Mouse (Mus musculus) MEL (cell line): ENCODE measurements at regions not wholly inside any gene's neighbourhood (a gene's known extent, or its start where the extent isn't known, plus 50 kb on each side); places are given as distances from the start of the nearest gene placed in this dataset.

Source experiments
- DNase-seq: peaks from one replicate; pipeline ENCODE4 v3.0.0; 2011; ENCODE audit warnings: low read depth, low spot score
- H3K27ac ChIP-seq: 2 replicates; pipeline ENCODE4 v1.5.1; 2012; ENCODE audit warnings: low read depth, mild to moderate bottlenecking, control low read depth, low read length, moderate library complexity; ENCODE audit not compliant: control insufficient read depth
- H3K27me3 ChIP-seq, 2 experiments: fragments of 150-350 bp in 1 of 2; sonication (generic) in 1 of 2; 2 replicates each; pipeline ENCODE4 v1.6.1; 2012; ENCODE audit warnings: low read length in 2 of 2, mild to moderate bottlenecking in 2 of 2, improper control_type of control experiment in 1 of 2, moderate library complexity in 1 of 2; ENCODE audit not compliant: insufficient read depth in 2 of 2, control insufficient read depth in 1 of 2
- H3K36me3 ChIP-seq, 2 experiments: 2 replicates each; pipeline ENCODE4 v1.6.1; 2012 to 2014; ENCODE audit warnings: low read length in 2 of 2, improper control_type of control experiment in 1 of 2, inconsistent platforms in 1 of 2, mild to moderate bottlenecking in 1 of 2; ENCODE audit not compliant: insufficient read depth in 2 of 2, control insufficient read depth in 1 of 2
- H3K4me1 ChIP-seq, 2 experiments: fragments of 150-350 bp in 1 of 2; sonication (generic) in 1 of 2; 2 replicates each; pipeline ENCODE4 v1.6.1; 2012; ENCODE audit warnings: low read length in 2 of 2, improper control_type of control experiment in 1 of 2, mild to moderate bottlenecking in 1 of 2; ENCODE audit not compliant: insufficient read depth in 2 of 2, control insufficient read depth in 1 of 2
- H3K4me3 ChIP-seq, 2 experiments: fragments of 150-350 bp in 1 of 2; sonication (generic) in 1 of 2; 2 replicates each; pipeline ENCODE4 v1.5.1; 2012; ENCODE audit warnings: low read depth in 2 of 2, low read length in 2 of 2, mild to moderate bottlenecking in 2 of 2, moderate library complexity in 2 of 2, control low read depth in 1 of 2, improper control_type of control experiment in 1 of 2; ENCODE audit not compliant: control insufficient read depth in 1 of 2, insufficient read depth in 1 of 2
- H3K79me2 ChIP-seq: 2 replicates; pipeline ENCODE4 v1.6.1; 2012; ENCODE audit warnings: mild to moderate bottlenecking, low read length, moderate library complexity; ENCODE audit not compliant: control insufficient read depth, poor library complexity, insufficient read depth
- H3K9ac ChIP-seq: 2 replicates; pipeline ENCODE4 v1.6.1; 2012; ENCODE audit warnings: low read depth, mild to moderate bottlenecking, control low read depth, low read length, moderate library complexity; ENCODE audit not compliant: control insufficient read depth, poor library complexity, severe bottlenecking
- H3K9me3 ChIP-seq: fragments of 150-350 bp; sonication (generic); replicated peaks from 2 replicates; pipeline ENCODE4 v1.6.1; 2012; ENCODE audit warnings: mild to moderate bottlenecking, low read length, improper control_type of control experiment, moderate library complexity; ENCODE audit not compliant: insufficient read depth
- BHLHE40 ChIP-seq: IDR thresholded peaks from 2 replicates; pipeline ENCODE4 v1.6.1; 2012; ENCODE audit warnings: low read depth, mild to moderate bottlenecking, inconsistent platforms, low read length, improper control_type of control experiment, borderline replicate concordance
- CHD1 ChIP-seq: IDR thresholded peaks from 2 replicates; pipeline ENCODE4 v1.6.1; 2012; ENCODE audit warnings: low read depth, mild to moderate bottlenecking, inconsistent platforms, low read length, improper control_type of control experiment
- CHD2 ChIP-seq: IDR thresholded peaks from 2 replicates; pipeline ENCODE4 v1.6.1; 2011; ENCODE audit warnings: low read length, improper control_type of control experiment
- E2F4 ChIP-seq: IDR thresholded peaks from 2 replicates; pipeline ENCODE4 v1.6.1; 2011; ENCODE audit warnings: low read depth, low read length, improper control_type of control experiment, borderline replicate concordance
- GABPA ChIP-seq: IDR thresholded peaks from 2 replicates; pipeline ENCODE4 v1.6.1; 2012; ENCODE audit warnings: low read depth, mild to moderate bottlenecking, inconsistent platforms, low read length, improper control_type of control experiment, moderate library complexity
- GATA1 ChIP-seq: IDR thresholded peaks from 2 replicates; pipeline ENCODE4 v1.6.1; 2011; ENCODE audit warnings: low read depth, low read length, improper control_type of control experiment
- JUND ChIP-seq: IDR thresholded peaks from 2 replicates; pipeline ENCODE4 v1.6.1; 2011; ENCODE audit warnings: low read depth, mild to moderate bottlenecking, improper control_type of control experiment, low read length
- MAFK ChIP-seq: IDR thresholded peaks from 2 replicates; pipeline ENCODE4 v1.6.1; 2011; ENCODE audit warnings: low read depth, mild to moderate bottlenecking, low read length, improper control_type of control experiment, borderline replicate concordance
- MAX ChIP-seq: IDR thresholded peaks from 2 replicates; pipeline ENCODE4 v1.6.1; 2011; ENCODE audit warnings: low read length, improper control_type of control experiment
- MXI1 ChIP-seq: IDR thresholded peaks from 2 replicates; pipeline ENCODE4 v1.6.1; 2011; ENCODE audit warnings: mild to moderate bottlenecking, low read depth, low read length, improper control_type of control experiment
- MYB ChIP-seq: IDR thresholded peaks from 2 replicates; pipeline ENCODE4 v1.6.1; 2011; ENCODE audit warnings: mild to moderate bottlenecking, low read depth, low read length, improper control_type of control experiment
- POLR2A ChIP-seq, 2 experiments: IDR thresholded peaks; 2 replicates each; pipeline ENCODE4 v1.6.1; 2011 to 2012; ENCODE audit warnings: low read length in 2 of 2, mild to moderate bottlenecking in 2 of 2, control low read depth in 1 of 2, improper control_type of control experiment in 1 of 2, low read depth in 1 of 2, moderate library complexity in 1 of 2; ENCODE audit not compliant: control insufficient read depth in 1 of 2, insufficient read depth in 1 of 2, poor library complexity in 1 of 2
- POLR2AphosphoS2 ChIP-seq: IDR thresholded peaks from 2 replicates; pipeline ENCODE4 v1.6.1; 2011; ENCODE audit warnings: low read length, improper control_type of control experiment
- RAD21 ChIP-seq: IDR thresholded peaks from 2 replicates; pipeline ENCODE4 v1.6.1; 2011; ENCODE audit warnings: mild to moderate bottlenecking, low read depth, low read length, improper control_type of control experiment
- SMC3 ChIP-seq: IDR thresholded peaks from 2 replicates; pipeline ENCODE4 v1.6.1; 2011; ENCODE audit warnings: low read depth, low read length, improper control_type of control experiment
- UBTF ChIP-seq: IDR thresholded peaks from 2 replicates; pipeline ENCODE4 v1.6.1; 2012; ENCODE audit warnings: low read depth, mild to moderate bottlenecking, inconsistent platforms, low read length, improper control_type of control experiment, moderate library complexity, borderline replicate concordance; ENCODE audit not compliant: insufficient read depth
- USF1 ChIP-seq: IDR thresholded peaks from 2 replicates; pipeline ENCODE4 v1.6.1; 2014; ENCODE audit warnings: low read depth, mild to moderate bottlenecking, inconsistent platforms, low read length, improper control_type of control experiment, moderate library complexity
- ZKSCAN1 ChIP-seq: IDR thresholded peaks from 2 replicates; pipeline ENCODE4 v1.6.1; 2012; ENCODE audit warnings: low read depth, mild to moderate bottlenecking, inconsistent platforms, low read length, improper control_type of control experiment, moderate library complexity
- ZMIZ1 ChIP-seq: IDR thresholded peaks from 2 replicates; pipeline ENCODE4 v1.6.1; 2012; ENCODE audit warnings: low read depth, mild to moderate bottlenecking, inconsistent platforms, low read length, improper control_type of control experiment, moderate library complexity

GRCm38 (mm10) chr10:95036043-95036697, 91.5 kb upstream of the Plxnc1 start:
- TF ChIP-seq CHD1: no peak
- no peak for TF ChIP-seq MAFK
- TF ChIP-seq SMC3: no peak
- TF ChIP-seq ZKSCAN1: no peak
- no peak for TF ChIP-seq MYB
- no peak for TF ChIP-seq JUND
- no peak for TF ChIP-seq GABPA
- TF ChIP-seq RAD21: no peak
- TF ChIP-seq USF1: no peak
- no peak for TF ChIP-seq ZMIZ1
- no peak for TF ChIP-seq GATA1
- TF ChIP-seq MXI1: no peak
- TF ChIP-seq E2F4: no peak
- no peak for TF ChIP-seq CHD2
- no peak for TF ChIP-seq POLR2AphosphoS2
- no peak for TF ChIP-seq BHLHE40
- no peak for TF ChIP-seq MAX
- no peak for DNase-seq
- Histone ChIP-seq H3K9ac (no peak overlapping the region), H3K79me2 (no peaks in the 10 kb centered on the region), H3K27ac (no peak overlapping the region), H3K4me1 (no peaks in the 10 kb centered on the region), H3K36me3 (no peaks in the 10 kb centered on the region), H3K9me3 (no peaks in the 10 kb centered on the region), H3K4me3 (no peak overlapping the region), H3K27me3 (peaks cover 7 to 9% of the 10 kb centered on the region in 2 experiments; a peak in 3 of 4 replicates)

GRCm38 (mm10) chr10:95035371-95035770, 90.7 kb upstream of the Plxnc1 start:
- Histone ChIP-seq H3K27me3 (peaks cover 7 to 9% of the 10 kb centered on the region in 2 experiments; a peak in 3 of 4 replicates), H3K9ac (no peak overlapping the region), H3K4me1 (no peaks in the 10 kb centered on the region), H3K36me3 (no peaks in the 10 kb centered on the region), H3K27ac (no peak overlapping the region), H3K4me3 (no peak overlapping the region), H3K79me2 (no peaks in the 10 kb centered on the region), H3K9me3 (no peaks in the 10 kb centered on the region)
- TF ChIP-seq MXI1 (no peak), E2F4 (no peak), USF1 (no peak), POLR2A (IDR thresholded peaks at IDR 0.05; ENCODE audit: control insufficient read depth in 1 of 2, insufficient read depth in 1 of 2, low read depth in 1 of 2, low read length in 2 of 2, poor library complexity in 1 of 2) (no peak), UBTF (no peak), MAFK (no peak)
- no peak for DNase-seq
